Mouse (Mus musculus): ENCODE data around the gene Gm8369.
A peak's percentile ranks its signal among the peaks of the same experiment; 100 is the strongest.
"Not testable (repeated sequence)": the region's sequence is repeated elsewhere in the genome, so short reads cannot be mapped to it uniquely, and the experiment has no call there.

The Gm8369 gene

GRCm38 (mm10) chr19:11516246-11516645 lies 30.5 kb downstream of the Gm8369 start, which contains the start of gene Ms4a6b:
Ms4a6b (plus strand) TSS chr19:11516512.
- no peak for DNase-seq (ENCODE audit: low spot score in 2 of 2)

- DNase-seq (ENCODE audit: low spot score in 2 of 2): no peak
Measured at GRCm38 (mm10) chr19:11516845-11517244, 31.1 kb downstream of the Gm8369 start.

- not testable (repeated sequence) for DNase-seq (ENCODE audit: low spot score in 2 of 2)
Measured at GRCm38 (mm10) chr19:11517373-11517772, 31.6 kb downstream of the Gm8369 start.

GRCm38 (mm10) chr19:11518356-11518755 lies 32.6 kb downstream of the Gm8369 start:
- not testable (repeated sequence) for DNase-seq (ENCODE audit: low spot score in 2 of 2)

- DNase-seq (ENCODE audit: low spot score in 2 of 2): no peak
Measured at GRCm38 (mm10) chr19:11520146-11520545, 34.4 kb downstream of the Gm8369 start.

GRCm38 (mm10) chr19:11533421-11533820 lies 47.7 kb downstream of the Gm8369 start:
- DNase-seq (ENCODE audit: low spot score in 2 of 2): no peak

- DNase-seq (ENCODE audit: low spot score in 2 of 2): peak in 1 of 2 experiments; percentile 55
Measured at GRCm38 (mm10) chr19:11533888-11534445, 48.2 kb downstream of the Gm8369 start.

GRCm38 (mm10) chr19:11536593-11536992 lies 50.9 kb downstream of the Gm8369 start, which contains the start of gene Ms4a4d:
Ms4a4d (plus strand) TSS chr19:11536801.
- DNase-seq (ENCODE audit: low spot score in 2 of 2): peak in 1 of 2 experiments; percentile 39

- DNase-seq (ENCODE audit: low spot score in 2 of 2): no peak
Measured at GRCm38 (mm10) chr19:11537336-11537735, 51.6 kb downstream of the Gm8369 start.

- DNase-seq (ENCODE audit: low spot score in 2 of 2): not testable (repeated sequence)
Measured at GRCm38 (mm10) chr19:11540166-11540821, 54.6 kb downstream of the Gm8369 start.

GRCm38 (mm10) chr19:11544383-11544782 lies 58.6 kb downstream of the Gm8369 start:
- DNase-seq (ENCODE audit: low spot score in 2 of 2): not testable (repeated sequence)

- DNase-seq (ENCODE audit: low spot score in 2 of 2): no peak
Measured at GRCm38 (mm10) chr19:11547911-11548310, 62.2 kb downstream of the Gm8369 start.

GRCm38 (mm10) chr19:11554726-11555125 lies 69.0 kb downstream of the Gm8369 start:
- DNase-seq (ENCODE audit: low spot score in 2 of 2): no peak

GRCm38 (mm10) chr19:11559560-11559959 lies 73.8 kb downstream of the Gm8369 start:
- not testable (repeated sequence) for DNase-seq (ENCODE audit: low spot score in 2 of 2)

All from urinary bladder, adult 18-20 months (tissue).